Mouse (Mus musculus): ENCODE data around the gene Def8.
"Not testable (repeated sequence)": the region's sequence is repeated elsewhere in the genome, so short reads cannot be mapped to it uniquely, and the experiment has no call there.

Gene Def8

GRCm38 (mm10) chr8:123414255-123414654 lies 9.1 kb upstream of the Def8 start:
- DNase-seq (ENCODE audit: low spot score), result no peak

- DNase-seq (ENCODE audit: low spot score), result not testable (repeated sequence)
Measured at GRCm38 (mm10) chr8:123414997-123415696, 8.2 kb upstream of the Def8 start.

GRCm38 (mm10) chr8:123415967-123416943 lies 7.1 kb upstream of the Def8 start:
- no peak for DNase-seq (ENCODE audit: low spot score)

GRCm38 (mm10) chr8:123416944-123417555 lies 6.3 kb upstream of the Def8 start:
- DNase-seq (ENCODE audit: low spot score), result no peak

- DNase-seq (ENCODE audit: low spot score), result no peak
Measured at GRCm38 (mm10) chr8:123419711-123420110, 3.6 kb upstream of the Def8 start.

- DNase-seq (ENCODE audit: low spot score), result no peak
Measured at GRCm38 (mm10) chr8:123420525-123421281, 2.6 kb upstream of the Def8 start.

GRCm38 (mm10) chr8:123421325-123421724 lies 2.0 kb upstream of the Def8 start:
- no peak for DNase-seq (ENCODE audit: low spot score)

- peak; percentile 68 for DNase-seq (ENCODE audit: low spot score)
Measured at GRCm38 (mm10) chr8:123422056-123422780, 1.1 kb upstream of the Def8 start.

- DNase-seq (ENCODE audit: low spot score), result no peak
Measured at GRCm38 (mm10) chr8:123422781-123423159, 557 bp upstream of the Def8 start.

GRCm38 (mm10) chr8:123426511-123427509 lies 3.5 kb downstream of the Def8 start:
- DNase-seq (ENCODE audit: low spot score), result no peak

GRCm38 (mm10) chr8:123427639-123428275 lies 4.4 kb downstream of the Def8 start:
- DNase-seq (ENCODE audit: low spot score), result no peak

- no peak for DNase-seq (ENCODE audit: low spot score)
Measured at GRCm38 (mm10) chr8:123428343-123428893, 5.1 kb downstream of the Def8 start.

GRCm38 (mm10) chr8:123428939-123429721 lies 5.8 kb downstream of the Def8 start:
- no peak for DNase-seq (ENCODE audit: low spot score)

- DNase-seq (ENCODE audit: low spot score), result not testable (repeated sequence)
Measured at GRCm38 (mm10) chr8:123429722-123430013, 6.3 kb downstream of the Def8 start.

- not testable (repeated sequence) for DNase-seq (ENCODE audit: low spot score)
Measured at GRCm38 (mm10) chr8:123430936-123431335, 7.6 kb downstream of the Def8 start.

- no peak for DNase-seq (ENCODE audit: low spot score)
Measured at GRCm38 (mm10) chr8:123431616-123432365, 8.5 kb downstream of the Def8 start.

- DNase-seq (ENCODE audit: low spot score), result no peak
Measured at GRCm38 (mm10) chr8:123432381-123432780, 9.1 kb downstream of the Def8 start.
